Mouse (Mus musculus) E14TG2a.4 (cell line): ENCODE results near the gene Cxcr1.

Experiments
- H3K27me3 ChIP-seq: 2 replicates; pipeline ENCODE4 v1.6.1; 2014; ENCODE audit warnings: low read length, control low read depth; ENCODE audit not compliant: insufficient read depth
- H3K36me3 ChIP-seq: 2 replicates; pipeline ENCODE4 v1.6.1; 2014; ENCODE audit warnings: low read length, control low read depth; ENCODE audit not compliant: insufficient read depth
- H3K4me1 ChIP-seq: replicated peaks from 2 replicates; pipeline ENCODE4 v1.6.1; 2014; ENCODE audit warnings: low read depth, low read length, control low read depth
- H3K4me3 ChIP-seq: replicated peaks from 2 replicates; pipeline ENCODE4 v1.5.1; 2014; ENCODE audit warnings: mild to moderate bottlenecking, low read length
- H3K9me3 ChIP-seq: 2 replicates; pipeline ENCODE4 v1.6.1; 2014; ENCODE audit warnings: low read length, control low read depth
- CTCF ChIP-seq: conservative IDR thresholded peaks from 2 replicates; pipeline ENCODE4 v1.5.1; 2014; ENCODE audit warnings: low read length
- NANOG ChIP-seq: IDR thresholded peaks from 2 replicates; pipeline ENCODE4 v1.6.1; 2014; ENCODE audit warnings: borderline replicate concordance, low read length, mixed read lengths
- POU5F1 ChIP-seq: IDR thresholded peaks from 2 replicates; pipeline ENCODE4 v1.6.1; 2014; ENCODE audit warnings: low read length, borderline replicate concordance

Gene Cxcr1

DNA sequence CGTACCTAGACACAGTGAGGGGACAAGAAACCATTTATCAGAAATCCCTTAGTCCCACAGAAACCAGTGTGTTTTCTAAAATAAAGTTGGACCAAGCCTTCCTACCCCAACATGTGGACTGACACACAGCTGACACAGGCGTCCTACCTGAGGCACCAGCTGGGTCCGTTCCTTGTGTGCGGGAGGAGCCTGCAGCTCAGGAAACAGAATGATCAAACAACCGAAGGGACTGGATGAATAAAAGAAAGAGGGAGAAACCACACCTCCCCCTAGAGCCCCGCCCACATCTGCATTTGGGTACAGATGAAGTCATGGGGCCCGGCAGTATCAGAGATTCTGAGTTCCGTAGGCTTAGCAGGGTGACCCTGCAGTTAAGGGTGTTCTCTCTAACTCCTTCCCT lies at the start of gene Cxcr1:
Cxcr1 (minus strand) TSS at position 187 of the 400 bp plus-strand sequence.
- Histone ChIP-seq H3K4me3 (no peak within 1 kb of the TSS), H3K4me1 (peaks cover 13% of the 10 kb centered on the region), H3K27me3 (peaks cover under 1% of the 10 kb centered on the region; the same call in 1 of the 2 replicates), H3K9me3 (no peaks in the 10 kb centered on the region), H3K36me3 (no peaks in the 10 kb centered on the region)
- no peak for TF ChIP-seq POU5F1
- no peak for TF ChIP-seq CTCF
- TF ChIP-seq NANOG: no peak

GRCm38 (mm10) chr1:74240832-74241231 lies 46.4 kb upstream of the Cxcr1 start:
- Histone ChIP-seq H3K36me3 (peaks cover 31% of the 10 kb centered on the region), H3K9me3 (no peaks in the 10 kb centered on the region), H3K4me3 (no peak overlapping the region), H3K4me1 (peaks cover 79% of the 10 kb centered on the region), H3K27me3 (no peaks in the 10 kb centered on the region)
- TF ChIP-seq POU5F1: no peak
- TF ChIP-seq NANOG: no peak
- no peak for TF ChIP-seq CTCF

DNA sequence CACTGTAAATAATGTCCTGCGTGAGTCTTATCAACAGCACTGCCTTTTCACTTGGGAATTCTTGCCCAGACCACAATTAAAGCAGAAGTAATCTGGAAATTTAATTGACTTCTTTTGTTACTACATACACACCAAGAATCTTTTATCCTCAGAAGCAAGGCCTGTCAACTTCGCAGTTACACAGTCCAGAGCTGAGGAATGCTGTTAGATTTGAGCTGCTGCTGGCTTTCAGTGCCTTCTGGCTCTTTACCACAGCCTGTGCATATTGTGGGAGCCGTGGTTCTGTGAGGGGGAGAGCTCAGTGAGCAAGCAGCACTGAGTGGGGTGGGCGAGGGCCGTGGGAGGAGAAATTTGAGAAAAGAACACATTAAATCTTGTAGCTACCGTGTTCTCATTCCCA lies 45.9 kb upstream of the Cxcr1 start:
- TF ChIP-seq NANOG (no peak), POU5F1 (no peak), CTCF (no peak)
- peaks cover 31% of the 10 kb centered on the region for H3K36me3 ChIP-seq
- no peaks in the 10 kb centered on the region for H3K9me3 ChIP-seq
- no peak overlapping the region for H3K4me3 ChIP-seq
- H3K27me3 ChIP-seq: no peaks in the 10 kb centered on the region
- peaks cover 79% of the 10 kb centered on the region for H3K4me1 ChIP-seq

- Histone ChIP-seq H3K9me3 (no peaks in the 10 kb centered on the region), H3K36me3 (peaks cover 31% of the 10 kb centered on the region), H3K27me3 (no peaks in the 10 kb centered on the region), H3K4me3 (peak overlapping the region; percentile 32), H3K4me1 (peaks cover 77% of the 10 kb centered on the region)
- TF ChIP-seq NANOG (no peak), POU5F1 (no peak), CTCF (no peak)
Measured at GRCm38 (mm10) chr1:74239618-74240017, 45.2 kb upstream of the Cxcr1 start.

DNA sequence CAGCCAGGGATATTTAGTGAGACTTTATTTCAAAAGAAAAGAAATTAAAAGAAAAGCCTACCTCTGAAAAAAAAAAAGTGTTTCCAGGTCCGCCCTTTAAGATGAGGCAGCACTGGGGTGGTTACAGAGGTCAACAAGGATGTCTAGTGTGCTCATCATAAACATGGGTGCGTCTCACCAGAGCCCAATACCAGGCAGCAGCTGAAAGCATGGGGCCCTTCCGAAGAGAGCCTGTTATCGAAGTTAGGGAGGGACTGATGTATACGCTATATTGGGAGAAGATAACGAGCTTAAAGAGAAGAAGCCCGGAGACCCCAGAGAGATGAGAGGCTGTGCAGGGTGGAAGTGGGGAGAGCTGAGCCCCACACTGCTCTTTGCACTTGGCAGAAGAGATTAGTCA lies 44.7 kb upstream of the Cxcr1 start:
- H3K9me3 ChIP-seq: no peaks in the 10 kb centered on the region
- H3K4me3 ChIP-seq: peak overlapping the region; percentile 32
- H3K36me3 ChIP-seq: peaks cover 31% of the 10 kb centered on the region
- no peaks in the 10 kb centered on the region for H3K27me3 ChIP-seq
- peaks cover 72% of the 10 kb centered on the region for H3K4me1 ChIP-seq
- no peak for TF ChIP-seq POU5F1
- no peak for TF ChIP-seq CTCF
- no peak for TF ChIP-seq NANOG

GRCm38 (mm10) chr1:74238136-74238535 lies 43.7 kb upstream of the Cxcr1 start:
- Histone ChIP-seq H3K4me1 (peaks cover 64% of the 10 kb centered on the region), H3K4me3 (peak overlapping the region; percentile 99; the same call in 1 of the 2 replicates), H3K27me3 (no peaks in the 10 kb centered on the region), H3K9me3 (no peaks in the 10 kb centered on the region), H3K36me3 (peaks cover 30% of the 10 kb centered on the region)
- TF ChIP-seq CTCF: no peak

DNA sequence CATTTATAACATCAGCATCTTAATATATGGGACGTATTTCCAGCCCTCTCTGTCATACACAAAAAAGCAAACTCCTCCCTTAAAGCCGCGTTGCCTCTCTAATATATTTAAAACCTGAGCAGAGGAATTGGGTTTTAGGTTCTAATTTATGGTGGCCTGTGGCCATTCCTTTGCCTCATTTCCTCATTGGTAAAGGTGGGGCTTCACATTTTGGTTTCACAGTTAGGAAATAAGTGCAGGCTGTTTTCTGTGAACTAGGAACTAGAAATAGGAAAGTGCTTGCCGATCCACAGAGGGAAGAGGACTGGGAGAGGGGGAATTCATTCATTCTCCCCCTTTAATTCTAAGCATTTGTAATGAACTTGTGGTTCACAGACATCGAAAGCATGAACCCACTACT lies 43.2 kb upstream of the Cxcr1 start:
- H3K36me3 ChIP-seq: peaks cover 27% of the 10 kb centered on the region
- peak overlapping the region; percentile 99 for H3K4me3 ChIP-seq
- H3K4me1 ChIP-seq: peaks cover 59% of the 10 kb centered on the region
- no peaks in the 10 kb centered on the region for H3K27me3 ChIP-seq
- TF ChIP-seq NANOG: no peak
- TF ChIP-seq POU5F1: no peak
- TF ChIP-seq CTCF: no peak
- H3K9me3 ChIP-seq: no peaks in the 10 kb centered on the region

DNA sequence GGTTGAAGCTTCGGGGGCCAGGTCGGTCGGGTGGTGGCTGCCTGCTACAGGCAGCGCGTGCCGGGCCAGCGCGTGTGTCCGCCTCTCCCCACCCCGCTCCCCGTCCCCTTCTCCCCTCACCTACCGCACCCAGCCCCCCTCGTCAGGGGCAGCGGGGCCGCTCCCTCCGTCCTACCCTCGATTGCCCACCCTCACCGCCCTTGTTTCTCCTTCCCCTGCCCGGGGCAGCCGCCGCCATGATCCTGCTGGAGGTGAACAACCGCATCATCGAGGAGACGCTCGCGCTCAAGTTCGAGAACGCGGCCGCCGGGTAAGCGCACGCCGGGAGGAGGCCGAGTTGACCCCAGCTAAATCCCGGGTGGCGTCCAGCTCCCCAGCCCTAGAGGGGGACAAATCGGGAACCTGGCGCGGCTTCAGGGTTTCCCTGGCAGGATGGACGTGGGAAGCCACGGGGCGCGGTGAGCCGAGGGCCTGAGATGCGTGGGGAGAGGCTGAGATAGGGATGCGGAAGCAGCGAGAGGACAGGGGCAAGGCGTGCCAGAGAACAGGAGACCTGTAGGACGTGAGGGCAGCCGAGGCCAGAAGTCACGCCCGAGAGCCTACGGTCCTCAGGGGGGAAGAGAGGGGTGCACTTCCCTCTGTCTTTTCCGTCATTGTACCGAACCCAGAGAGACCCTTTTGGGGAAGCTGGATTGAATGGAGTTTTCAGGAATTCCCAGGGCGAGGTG lies 42.3 kb upstream of the Cxcr1 start:
- Histone ChIP-seq H3K4me1 (peaks cover 53% of the 10 kb centered on the region), H3K36me3 (peaks cover 27% of the 10 kb centered on the region), H3K9me3 (no peaks in the 10 kb centered on the region), H3K27me3 (no peaks in the 10 kb centered on the region), H3K4me3 (peak overlapping the region; percentile 99)
- TF ChIP-seq NANOG: no peak
- no peak for TF ChIP-seq CTCF
- no peak for TF ChIP-seq POU5F1

- Histone ChIP-seq H3K9me3 (no peaks in the 10 kb centered on the region), H3K27me3 (no peaks in the 10 kb centered on the region), H3K4me1 (peaks cover 48% of the 10 kb centered on the region), H3K4me3 (peak within 1 kb of the TSS; percentile 99), H3K36me3 (peaks cover 25% of the 10 kb centered on the region)
- no peak for TF ChIP-seq NANOG
- no peak for TF ChIP-seq POU5F1
- TF ChIP-seq CTCF: no peak
Measured at GRCm38 (mm10) chr1:74235938-74236589, 41.6 kb upstream of the Cxcr1 start, which contains the start of gene Arpc2. TSS of gene Arpc2 (plus strand) at chr1:74236084.
